Mouse (Mus musculus): ENCODE measurements around the gene Ager.

Ager gene

DNA sequence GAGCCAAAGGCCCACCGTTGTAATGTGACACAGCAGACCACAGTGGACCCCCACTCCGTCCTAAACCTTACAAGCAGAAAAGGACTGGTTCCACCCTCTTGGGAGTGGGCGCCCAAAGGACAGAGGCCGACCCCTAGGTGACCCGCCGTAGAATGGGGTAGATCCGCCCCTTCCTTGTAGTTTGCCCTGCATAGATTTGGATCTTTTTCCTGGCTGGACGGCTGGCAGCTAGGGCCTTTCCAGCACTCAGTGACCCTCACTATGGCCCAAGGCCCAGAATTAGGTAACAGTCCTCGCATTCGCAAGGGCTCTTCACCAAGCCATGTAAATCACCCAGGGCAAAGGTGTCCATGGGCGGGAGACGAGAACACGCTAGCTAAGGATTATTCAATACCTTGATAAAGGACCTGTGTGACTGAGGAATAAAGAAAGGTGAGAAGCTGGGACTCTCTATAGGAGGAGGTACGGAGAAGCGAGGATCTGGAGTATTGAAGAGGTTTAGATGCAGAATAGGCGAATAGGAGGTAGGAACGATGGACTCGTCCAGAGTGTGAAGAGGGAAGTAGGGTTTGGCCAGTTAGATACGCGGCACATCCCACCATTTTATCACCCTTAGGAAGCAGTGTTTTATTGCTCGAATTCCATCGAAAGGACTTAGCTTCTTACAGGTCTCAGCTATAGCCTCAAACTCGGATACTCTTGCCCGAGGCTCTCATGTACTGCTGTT is 7.0 kb downstream of the Ager start:
- DNase-seq (ENCODE audit: low read depth, low spot score), result no peak

DNA sequence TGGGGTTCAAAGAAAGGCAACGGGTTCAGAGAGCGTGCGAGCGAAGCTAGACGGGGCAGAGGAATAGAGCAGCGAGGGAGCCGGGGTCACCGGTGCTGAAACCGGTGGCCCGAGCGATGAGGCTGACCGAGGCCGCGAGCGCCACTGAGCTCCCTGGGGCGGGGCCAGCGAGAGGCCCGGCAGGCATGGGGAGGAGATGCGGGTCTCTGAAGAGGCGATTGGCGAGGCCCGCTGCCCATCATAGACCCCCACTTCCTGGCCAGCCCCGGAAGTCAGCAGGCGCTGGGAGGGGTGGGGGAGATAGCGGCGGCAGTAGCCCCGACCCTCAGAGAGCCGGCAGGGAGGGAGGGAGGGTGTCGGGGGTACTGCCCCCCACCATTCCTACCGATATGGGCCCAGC is 7.9 kb downstream of the Ager start:
- DNase-seq (ENCODE audit: low read depth, low spot score), result no peak

DNA sequence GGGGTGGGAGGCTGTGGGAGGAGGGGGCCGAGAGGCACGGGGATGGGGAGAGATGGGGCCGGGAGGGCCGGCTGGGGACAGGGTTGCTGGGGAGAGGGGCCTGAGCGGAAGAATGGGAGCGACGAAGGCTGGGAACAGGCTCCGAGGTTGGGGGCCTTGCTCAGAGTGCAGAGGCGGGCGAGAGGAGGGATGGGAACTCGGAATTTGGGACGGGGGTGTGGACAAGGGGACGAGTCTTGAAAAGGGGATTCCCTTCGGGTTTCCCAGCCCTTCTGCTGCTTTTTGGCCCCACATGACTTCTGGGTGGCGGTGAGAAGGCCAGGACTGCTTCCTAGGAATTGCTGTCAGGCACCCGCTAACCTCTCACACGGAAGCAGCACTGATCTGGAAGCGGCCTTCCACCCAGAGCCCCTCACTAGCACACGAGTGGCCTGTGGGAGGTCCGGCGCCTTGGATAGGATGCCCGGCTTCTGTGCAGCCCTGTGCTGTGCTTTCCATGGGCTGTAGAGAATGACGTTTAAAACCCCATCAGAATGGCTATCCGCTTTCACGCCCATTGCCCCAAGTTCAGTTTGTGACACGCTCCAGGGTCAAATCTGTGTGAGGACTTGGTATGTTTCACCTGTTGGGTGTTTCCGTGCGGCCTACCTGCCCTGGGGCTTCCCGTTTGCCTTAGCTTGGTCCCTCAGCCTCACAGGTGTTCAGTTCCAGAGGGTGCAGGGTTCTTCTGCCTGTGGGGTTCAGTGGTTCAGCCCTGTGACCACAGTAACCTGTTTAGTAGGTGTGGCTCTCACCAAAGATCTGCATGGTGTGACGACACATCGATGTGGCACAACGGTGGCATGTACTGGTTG is 8.8 kb downstream of the Ager start:
- DNase-seq (ENCODE audit: low read depth, low spot score), result no peak

DNA sequence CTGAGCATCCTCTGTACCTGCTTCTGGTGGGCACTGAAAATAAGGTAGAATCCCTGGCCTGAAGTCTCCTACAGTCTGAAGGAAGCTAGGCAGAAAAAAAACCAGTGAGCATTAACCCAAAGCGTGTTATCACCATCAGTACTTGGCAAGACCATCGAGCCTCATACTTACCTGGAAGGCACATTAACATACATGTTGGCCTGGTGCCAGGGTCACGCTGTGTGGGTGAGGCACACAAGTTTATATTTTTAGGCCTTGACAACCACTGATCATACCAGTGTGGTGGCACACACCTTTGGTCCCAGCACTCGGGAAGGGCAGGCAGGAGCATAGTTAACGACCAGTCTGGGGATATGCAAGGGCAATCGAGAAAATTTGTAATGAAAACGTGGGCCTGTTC is 10.3 kb downstream of the Ager start:
- DNase-seq (ENCODE audit: low read depth, low spot score), result no peak

DNA sequence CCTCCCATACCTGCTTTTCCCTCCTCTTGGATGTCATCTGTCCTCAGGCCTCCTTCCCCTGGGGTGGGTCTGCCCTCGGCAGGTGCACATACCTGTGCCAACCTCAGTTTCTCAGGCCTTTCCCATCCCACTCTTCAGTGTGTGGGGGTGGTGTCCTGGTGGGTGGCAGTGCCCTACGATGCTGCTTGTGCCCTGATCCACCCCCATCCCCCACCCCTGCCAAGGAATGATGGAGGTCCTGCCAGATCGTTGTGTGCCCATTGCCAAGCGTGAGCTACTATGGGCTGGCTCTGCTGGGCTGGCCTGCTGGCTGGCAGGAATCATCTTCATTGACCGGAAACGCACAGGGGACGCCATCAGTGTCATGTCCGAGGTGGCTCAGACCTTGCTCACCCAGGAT is 13.4 kb downstream of the Ager start:
- DNase-seq (ENCODE audit: low read depth, low spot score), result no peak

DNA sequence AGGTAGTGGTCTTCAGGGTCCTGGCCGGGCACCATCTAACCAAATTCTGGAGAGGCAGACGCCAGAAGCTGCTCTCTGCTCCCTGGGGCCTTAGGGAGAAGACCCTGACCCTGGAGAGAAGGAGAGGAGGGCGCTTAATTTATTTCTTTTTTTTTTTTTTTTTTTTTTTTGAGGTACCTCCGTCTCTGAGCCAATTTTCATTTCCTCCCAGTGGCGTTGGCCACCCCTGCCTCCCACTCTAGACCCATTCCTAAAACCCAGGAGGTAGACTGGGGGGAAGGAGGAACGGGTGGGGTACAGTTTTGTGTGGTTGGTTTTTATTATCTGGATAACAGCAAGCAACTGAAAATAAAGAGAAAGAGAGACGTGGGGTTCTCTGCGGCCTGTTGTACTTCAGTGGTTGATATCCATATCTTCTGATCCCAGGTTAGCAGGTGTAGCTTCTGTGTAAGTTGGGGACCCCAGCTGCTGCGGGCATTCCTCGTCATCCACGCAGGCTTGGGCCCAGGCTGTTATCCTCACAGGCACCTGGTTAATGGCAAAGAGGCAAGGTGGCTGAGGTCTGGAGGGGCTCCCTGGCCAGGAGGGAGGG is 15.5 kb downstream of the Ager start:
- DNase-seq (ENCODE audit: low read depth, low spot score), result no peak

DNA sequence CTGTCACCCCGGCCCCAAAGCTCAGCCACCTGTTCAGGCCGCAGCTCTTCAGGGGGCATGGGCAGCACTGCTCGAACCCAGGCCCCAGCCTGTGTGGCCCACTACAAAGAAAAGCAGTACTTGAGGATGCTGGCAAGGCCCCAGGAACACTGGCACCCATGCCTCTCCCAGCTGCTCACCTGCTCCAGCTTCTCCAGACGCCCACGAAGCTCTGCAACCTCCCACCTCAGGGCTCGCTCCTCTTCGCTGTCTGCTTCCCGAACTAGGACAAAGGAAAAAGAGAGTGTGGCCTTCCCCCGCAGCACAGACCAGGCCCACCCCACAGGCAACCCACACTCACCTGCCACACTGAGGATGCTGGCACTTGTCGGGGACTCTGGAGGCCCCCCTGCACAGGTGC is 16.2 kb downstream of the Ager start:
- DNase-seq (ENCODE audit: low read depth, low spot score), result no peak

DNA sequence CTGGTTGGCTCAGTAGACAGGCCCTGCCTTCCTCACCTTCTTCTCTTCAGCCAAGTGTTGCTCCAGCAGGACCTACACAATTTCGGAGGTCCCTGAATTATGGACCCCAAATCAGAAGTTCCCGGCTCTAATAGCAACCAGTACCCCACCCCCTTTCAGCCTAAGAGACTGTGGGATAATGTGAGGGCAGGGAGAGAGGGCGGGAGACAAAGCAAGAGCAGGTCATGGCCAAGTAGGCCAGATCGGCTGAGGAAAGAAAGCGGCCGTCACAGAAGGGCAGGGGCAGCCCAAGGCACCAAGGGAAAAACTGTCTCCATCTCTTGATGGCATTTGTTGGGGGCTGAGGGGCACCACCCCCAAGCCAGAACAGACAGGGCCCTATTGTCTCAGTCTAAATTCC is 18.2 kb downstream of the Ager start, which contains the start of gene Egfl8:
Egfl8 (minus strand) TSS at position 101 of the 400 bp plus-strand sequence.
- DNase-seq (ENCODE audit: low read depth, low spot score), result no peak

DNA sequence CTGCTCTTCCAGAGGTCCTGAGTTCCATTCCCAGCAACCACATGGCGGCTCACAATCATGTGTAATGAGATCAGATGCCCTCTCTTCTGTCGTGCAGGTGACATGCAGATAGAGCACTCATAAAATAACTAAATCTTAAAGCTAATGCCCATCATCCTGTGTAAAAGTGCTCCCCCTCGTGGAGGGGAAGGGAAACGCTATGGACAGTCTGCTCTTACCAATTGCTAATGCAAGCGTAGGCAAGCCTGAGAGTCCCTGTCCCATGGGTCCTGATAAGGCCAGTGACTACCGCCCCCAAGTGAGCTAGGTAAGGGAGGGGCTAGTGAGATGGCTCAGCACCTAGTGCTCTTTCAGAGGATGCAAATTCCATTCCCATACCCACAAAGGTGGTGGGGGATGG is 21.3 kb downstream of the Ager start:
- no peak for DNase-seq (ENCODE audit: low read depth, low spot score)

DNA sequence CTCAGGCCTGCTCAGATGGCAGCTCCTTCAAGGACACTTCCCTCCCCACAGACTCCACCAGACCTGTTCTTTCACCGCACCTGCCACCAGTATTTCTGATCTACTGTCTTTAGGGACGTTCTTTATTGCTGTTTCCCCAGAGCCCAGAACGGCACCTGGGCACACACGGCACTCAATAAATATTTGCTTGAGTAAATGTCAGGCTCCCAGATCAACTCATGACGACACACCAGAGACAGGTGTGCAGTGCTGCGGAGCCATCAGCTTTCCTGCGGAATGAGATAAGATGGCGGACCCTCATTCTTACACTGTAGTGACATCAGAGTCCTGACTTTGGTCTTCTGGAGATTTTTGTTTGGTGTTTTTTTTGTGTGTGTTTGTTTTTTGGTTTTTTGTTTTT is 23.3 kb downstream of the Ager start:
- DNase-seq (ENCODE audit: low read depth, low spot score), result no peak

DNA sequence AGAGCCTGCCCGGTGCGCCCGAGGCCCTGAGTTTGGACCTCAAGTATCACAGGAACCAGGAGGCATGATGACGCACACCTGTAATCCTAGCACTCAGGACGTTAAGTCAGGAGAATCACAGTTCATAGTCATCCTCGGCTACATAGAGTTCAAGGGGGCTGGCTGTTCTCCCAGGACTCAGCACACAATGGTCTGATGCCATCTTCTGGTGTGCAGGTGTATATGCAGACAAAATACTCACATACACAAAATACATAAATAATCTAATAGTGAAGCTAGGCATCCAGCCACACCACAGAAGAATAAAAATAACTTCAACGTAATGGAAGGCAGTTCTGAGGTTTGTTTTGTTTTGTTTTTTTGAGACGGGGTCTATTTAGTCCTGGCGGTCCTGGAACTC is 25.5 kb downstream of the Ager start:
- DNase-seq (ENCODE audit: low read depth, low spot score), result no peak

DNA sequence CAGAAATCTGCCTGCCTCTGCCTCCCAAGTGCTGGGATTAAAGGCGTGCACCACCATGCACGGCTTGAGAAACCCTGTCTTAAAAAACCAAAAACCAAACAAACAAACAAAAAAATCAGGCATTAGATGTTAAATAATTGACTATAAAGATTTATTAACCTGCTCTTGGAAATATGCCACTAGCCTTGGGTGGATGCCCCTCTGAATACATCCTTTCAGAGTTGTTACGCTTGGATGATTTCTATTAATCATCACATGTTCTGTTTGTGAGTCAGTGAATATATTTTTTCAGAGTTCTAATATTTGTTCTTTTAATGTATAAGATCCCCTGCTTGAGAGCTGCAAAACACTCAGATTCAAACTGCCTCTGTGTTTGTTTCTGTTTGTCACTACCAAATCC is 27.3 kb downstream of the Ager start:
- no peak for DNase-seq (ENCODE audit: low read depth, low spot score)

DNA sequence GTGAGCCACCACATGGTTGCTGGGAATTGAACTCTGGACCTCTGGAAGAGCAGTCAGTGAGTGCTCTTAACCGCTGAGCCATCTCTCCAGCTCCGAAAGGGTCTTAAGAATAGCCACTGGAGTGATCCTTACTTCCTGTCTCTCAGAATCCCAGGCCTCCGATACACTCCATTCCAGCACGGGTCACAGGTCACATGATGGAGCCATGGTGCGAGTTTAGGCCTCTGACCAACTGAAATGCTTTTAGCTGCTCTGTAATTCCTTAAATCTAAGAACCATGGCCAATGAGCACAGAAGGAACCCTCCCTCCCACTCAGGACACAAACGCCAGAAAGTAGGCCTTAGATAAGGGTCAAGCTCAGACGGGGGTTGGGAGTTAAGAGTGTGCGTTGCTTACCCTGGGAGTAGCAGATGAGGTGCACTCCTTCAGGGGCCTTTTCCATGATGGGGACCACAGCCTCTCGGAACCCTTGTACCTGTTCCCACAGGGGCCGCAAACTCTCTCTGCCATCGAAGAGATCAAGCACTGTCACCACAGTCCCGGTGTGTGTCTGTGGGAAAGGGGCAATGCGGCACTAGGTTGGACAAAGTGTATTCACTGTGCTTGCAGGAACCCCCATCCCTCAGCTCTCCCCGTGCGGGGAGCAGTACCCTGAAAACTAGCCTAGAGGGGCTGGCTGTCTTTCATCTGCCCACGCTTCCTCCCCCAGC is 28.6 kb downstream of the Ager start:
- DNase-seq (ENCODE audit: low read depth, low spot score), result no peak

DNA sequence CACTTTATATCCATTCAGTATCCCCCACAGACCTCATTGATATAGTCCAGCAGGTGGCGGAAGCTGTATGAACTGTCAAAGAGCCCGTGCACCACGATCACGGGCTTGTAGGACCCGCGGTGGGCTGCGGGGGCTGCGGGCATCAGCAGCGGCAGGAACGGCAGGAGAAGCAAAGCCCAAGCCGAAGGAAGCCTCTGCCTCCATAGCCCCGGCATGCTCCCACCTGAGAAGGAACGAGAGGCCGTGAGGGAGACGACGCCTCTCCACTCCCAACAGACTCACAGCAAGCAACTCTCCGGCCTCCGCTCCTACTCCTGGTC is 29.1 kb downstream of the Ager start:
- no peak for DNase-seq (ENCODE audit: low read depth, low spot score)

DNA sequence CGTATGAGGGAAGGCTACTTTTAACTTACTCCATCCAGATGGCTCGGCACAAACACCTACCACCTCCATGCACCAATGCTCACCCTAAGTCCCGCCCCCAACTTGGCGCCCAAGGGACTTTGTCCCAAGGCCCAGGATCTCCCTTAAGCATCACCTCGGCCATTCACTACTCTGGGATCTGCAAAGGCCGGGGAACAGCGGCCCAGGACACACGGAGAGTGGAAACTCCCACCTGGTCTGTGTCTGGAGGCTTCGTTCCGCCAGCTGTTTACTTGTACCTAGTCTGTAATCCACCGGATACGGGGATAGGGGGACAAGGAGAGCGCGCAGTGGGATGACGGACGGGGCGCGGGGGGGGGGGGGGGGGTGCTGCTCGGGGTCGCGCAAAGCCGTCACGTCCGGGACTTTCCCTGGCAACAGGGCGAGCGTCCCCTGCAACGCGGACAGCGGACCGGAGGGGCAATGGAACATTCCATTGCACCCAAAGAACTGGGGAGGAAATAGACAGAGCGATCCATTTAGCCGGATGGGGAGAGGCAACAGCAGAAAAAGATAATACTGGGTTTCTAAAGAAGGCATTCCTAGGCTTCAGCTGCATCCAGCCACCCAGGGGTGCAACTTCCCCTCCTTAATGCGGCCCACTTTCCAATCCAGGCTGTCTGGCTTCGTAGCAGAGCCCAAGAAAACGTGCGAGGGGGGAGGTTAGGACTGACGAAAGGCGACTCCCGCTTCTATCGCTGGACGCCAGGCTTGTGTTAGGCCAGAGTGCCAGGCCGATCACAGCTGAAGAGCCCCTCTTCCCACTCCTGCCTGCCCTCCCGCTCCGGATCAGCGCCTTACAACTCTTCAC is 29.7 kb downstream of the Ager start:
- no peak for DNase-seq (ENCODE audit: low read depth, low spot score)

DNA sequence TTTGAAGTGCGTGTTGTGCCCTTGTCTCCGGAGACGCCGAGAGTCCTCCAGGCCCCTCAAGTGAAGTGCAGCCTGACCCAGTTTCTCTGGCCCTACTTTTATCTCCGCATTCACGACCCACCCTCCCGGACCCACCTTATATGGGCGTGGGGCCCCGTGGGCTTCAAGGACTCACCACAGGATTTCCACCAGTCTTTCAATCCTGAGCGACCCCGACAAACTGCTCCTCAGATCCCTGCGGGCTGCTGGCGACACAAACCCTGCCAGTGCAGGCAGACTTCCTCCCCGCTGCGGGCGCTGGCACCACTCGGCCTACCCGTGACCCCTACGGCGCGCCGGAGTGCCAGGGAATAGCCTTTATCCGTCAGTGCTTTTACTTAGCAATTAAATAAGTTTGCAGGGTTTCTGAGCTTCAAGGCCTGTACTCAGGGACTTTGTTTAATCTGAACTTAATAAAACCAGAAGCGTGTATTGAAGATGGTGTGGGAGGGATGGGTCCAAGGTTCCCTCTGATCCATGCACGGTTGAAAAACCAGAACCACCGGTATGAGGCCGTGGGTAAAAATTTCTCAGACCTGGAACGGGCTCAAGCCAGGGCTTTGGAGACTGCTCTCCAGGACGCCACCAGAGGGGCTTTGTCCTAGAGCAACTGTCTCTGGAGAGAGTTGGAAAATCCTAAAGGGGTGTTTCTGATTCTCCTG is 30.4 kb downstream of the Ager start, which contains the start of gene Ppt2:
Ppt2 (minus strand) TSS at position 568 of the 701 bp plus-strand sequence.
- DNase-seq (ENCODE audit: low read depth, low spot score), result no peak

DNA sequence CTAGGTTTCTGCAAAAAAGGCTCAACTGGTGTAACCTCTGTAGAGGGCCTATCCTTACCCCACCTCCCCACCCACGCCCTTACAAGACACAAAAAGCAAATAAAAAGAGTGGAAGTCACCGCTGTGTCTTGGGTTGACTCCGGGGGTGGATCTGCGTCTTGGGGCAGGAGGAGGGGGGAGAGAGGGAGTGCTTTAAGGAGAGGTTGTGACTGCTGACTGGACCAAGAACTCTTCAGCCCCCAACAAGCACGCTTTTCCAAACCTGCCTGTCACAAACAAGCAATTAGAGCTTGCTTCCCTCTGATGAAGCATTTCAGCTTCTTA is 30.9 kb downstream of the Ager start:
- no peak for DNase-seq (ENCODE audit: low read depth, low spot score)

DNA sequence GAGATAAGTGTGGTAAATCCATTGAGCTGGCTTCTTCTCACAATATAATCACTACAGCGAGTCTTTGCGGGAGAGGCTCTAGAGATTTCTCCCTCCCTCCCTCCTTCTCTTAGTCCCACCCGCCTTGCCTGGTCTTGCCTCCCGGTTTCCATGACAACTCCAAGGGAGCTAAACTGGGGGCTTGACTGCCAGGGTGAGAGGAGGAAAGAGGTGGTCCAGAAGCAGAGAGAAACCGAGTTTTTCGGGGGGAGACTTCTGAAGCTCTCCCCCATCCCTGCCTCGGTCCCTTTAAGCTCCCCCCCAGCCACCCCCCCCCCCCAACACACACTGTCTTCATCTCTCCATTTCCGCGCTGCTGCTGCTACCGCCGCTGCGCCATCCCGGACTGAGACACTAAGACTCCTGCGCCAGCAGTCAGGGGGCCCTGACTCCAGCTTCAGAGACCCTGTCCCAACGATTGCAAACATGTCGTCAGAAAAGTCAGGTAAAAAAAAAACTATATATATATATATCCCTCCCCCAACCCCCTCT is 31.6 kb downstream of the Ager start, which contains the start of gene Prrt1:
Prrt1 (plus strand) TSS at position 313 of the 531 bp plus-strand sequence.
- DNase-seq (ENCODE audit: low read depth, low spot score), result no peak

DNA sequence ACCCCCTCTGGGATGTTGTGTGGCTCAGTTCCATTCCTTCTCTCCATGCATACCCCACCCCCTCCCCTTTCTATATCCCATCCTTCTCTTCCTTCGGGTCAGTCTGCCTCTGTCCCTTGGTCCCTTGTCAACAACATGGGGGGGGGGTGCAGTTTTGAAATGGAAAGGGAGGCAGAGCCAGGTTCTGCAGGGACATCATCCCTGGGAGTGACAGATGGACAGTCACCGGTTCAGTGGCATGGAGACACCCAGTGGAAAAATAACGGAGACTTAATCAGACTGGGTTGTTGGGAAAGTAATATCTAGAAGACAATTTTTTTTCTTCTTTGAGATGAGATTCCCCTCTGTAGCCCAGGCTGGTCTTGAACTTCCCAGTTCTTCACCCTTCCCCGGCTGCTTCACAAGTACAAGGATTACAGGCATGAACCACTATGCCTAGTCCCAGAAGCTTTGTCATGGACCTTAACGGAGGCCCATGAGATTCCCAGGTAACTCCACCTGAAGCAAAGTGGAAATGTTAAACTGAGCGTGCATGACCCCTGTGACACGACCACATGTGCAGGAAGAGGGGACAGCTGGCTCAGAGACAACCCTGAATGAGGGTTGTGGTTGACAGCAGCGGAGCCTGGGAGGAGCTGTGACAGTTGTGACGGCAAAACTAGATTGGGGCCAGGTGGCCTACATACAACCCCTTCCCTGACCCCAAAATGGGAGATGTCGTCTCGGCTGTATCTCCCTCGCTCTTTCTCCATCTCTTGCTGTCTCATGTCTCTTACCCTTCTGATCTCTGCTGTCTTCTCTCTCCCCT is 32.3 kb downstream of the Ager start:
- DNase-seq (ENCODE audit: low read depth, low spot score), result no peak
